Mouse (Mus musculus): Measurements from ENCODE around the gene Stradb. TPM values are rescaled to one million over a fixed set of nuclear protein-coding genes. Genes with fewer than 3 reads are reported as not detected.

Stradb gene
- polyA plus RNA-seq, 1 experiment from 2014 or later, result 40.8 TPM

Other genes starting within 250 kb of the Stradb start
- 10.8 and 11.8 TPM in 2 replicates for gene Casp8, start 178.1 kb upstream of the Stradb start, polyA plus RNA-seq (2016; fragmentation: Nextera tagmentation; extraction: Ambion mirVana)
- gene Trak2, start 92 bp upstream of the Stradb start, polyA plus RNA-seq (2016; fragmentation: Nextera tagmentation; extraction: Ambion mirVana), result 19.9 and 20.4 TPM in 2 replicates
- not detected in 2 replicates for gene C2cd6, start 121.4 kb downstream of the Stradb start, polyA plus RNA-seq (2016; fragmentation: Nextera tagmentation; extraction: Ambion mirVana)
- gene Tmem237, start 146.9 kb downstream of the Stradb start, polyA plus RNA-seq (2016; fragmentation: Nextera tagmentation; extraction: Ambion mirVana), result 44.2 and 44.4 TPM in 2 replicates
- gene Mpp4, start 189.9 kb downstream of the Stradb start, polyA plus RNA-seq (2016; fragmentation: Nextera tagmentation; extraction: Ambion mirVana), result 0.26 and 0.50 TPM in 2 replicates